Mouse (Mus musculus) heart, postnatal 0 days (tissue): ENCODE results near the gene Larp1.

Experiments
- CTCF ChIP-seq: IDR thresholded peaks from 2 replicates; pipeline ENCODE4 v1.5.1; 2016; ENCODE audit warnings: antibody characterized with exemption, control low read depth, low read depth
- EP300 ChIP-seq: IDR thresholded peaks from 2 replicates; pipeline ENCODE4 v1.6.1; 2016; ENCODE audit warnings: antibody characterized with exemption, low read depth

- TF ChIP-seq CTCF (no peak), EP300 (no peak)
Observed at GRCm38 (mm10) chr11:58003734-58004133, 5.1 kb upstream of the Larp1 start.
